Mouse (Mus musculus) liver, adult 2 months (tissue): ENCODE measurements at regions not wholly inside any gene's neighbourhood (a gene's known extent, or its start where the extent isn't known, plus 50 kb on each side); places are given as distances from the start of the nearest gene placed in this dataset.

ENCODE experiments used
- CTCF ChIP-seq: fragments of 200-500 bp; IDR thresholded peaks from 2 replicates; pipeline ENCODE4 v1.5.1; 2011; ENCODE audit warnings: low read depth, low read length, control low read depth
- POLR2A ChIP-seq: fragments of 200-500 bp; IDR thresholded peaks from 2 replicates; pipeline ENCODE4 v1.6.1; 2011; ENCODE audit warnings: low read length, control low read depth; ENCODE audit not compliant: insufficient read depth; ENCODE audit errors: extremely low read depth

DNA sequence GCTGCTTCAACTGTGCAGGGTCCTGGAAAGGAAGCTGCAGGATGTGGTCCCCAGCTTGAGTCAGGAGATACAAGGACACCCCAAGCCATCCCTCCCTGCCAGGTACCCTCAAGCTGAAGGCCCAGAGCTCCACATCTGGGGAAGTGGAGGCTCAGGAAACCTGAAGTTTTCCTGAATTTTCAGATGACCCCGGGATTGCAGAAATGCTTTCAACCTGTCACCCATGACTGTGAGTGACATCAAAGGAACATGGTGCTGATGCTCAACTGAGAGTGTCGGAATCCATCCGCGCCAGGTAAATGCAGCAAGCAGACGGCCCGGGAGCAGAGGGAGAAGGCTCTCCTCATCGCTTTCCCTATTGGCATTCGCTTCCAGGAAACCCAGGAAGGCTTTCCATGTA is 267.6 kb upstream of the Zfp637 start:
- TF ChIP-seq CTCF (no peak), POLR2A (no peak)
